Mouse (Mus musculus) heart, embryonic 14.5 days (tissue): ENCODE measurements around the gene Spsb4. TPM values are rescaled to one million over a fixed set of nuclear protein-coding genes. Genes with fewer than 3 reads are reported as not detected.

Experiments
- ATAC-seq: fragments of 200-750 bp; cut with Nextera tagmentation; 2 replicates; pipeline ENCODE4 v1.8.0; 2017; ENCODE audit warnings: low read depth, moderate TSS enrichment; ENCODE audit not compliant: insufficient number of reproducible peaks, insufficient read depth, low FRiP score
- H3K27ac ChIP-seq, 2 experiments: fragments of 200-500 bp in 1 of 2; fragments of 300-500 bp in 1 of 2; sonication (generic) in 1 of 2; replicated peaks in 1 of 2; 2 replicates each; pipeline ENCODE4 v1.5.1; 2012 to 2014; ENCODE audit warnings: low read depth in 2 of 2, low read length in 2 of 2, control low read depth in 1 of 2, mild to moderate bottlenecking in 1 of 2, mixed read lengths in 1 of 2; ENCODE audit not compliant: control insufficient read depth in 1 of 2, insufficient read depth in 1 of 2
- H3K27me3 ChIP-seq: fragments of 300-500 bp; sonication (generic); 2 replicates; pipeline ENCODE4 v1.6.1; 2014; ENCODE audit warnings: mild to moderate bottlenecking, low read length, control low read depth; ENCODE audit not compliant: control insufficient read depth, insufficient read depth
- H3K36me3 ChIP-seq: fragments of 300-500 bp; sonication (generic); 2 replicates; pipeline ENCODE4 v1.6.1; 2014; ENCODE audit warnings: mild to moderate bottlenecking, control low read depth, low read length, mixed read lengths; ENCODE audit not compliant: control insufficient read depth, insufficient read depth
- H3K4me1 ChIP-seq, 2 experiments: fragments of 200-500 bp in 1 of 2; fragments of 300-500 bp in 1 of 2; sonication (generic) in 1 of 2; 2 replicates each; pipeline ENCODE4 v1.6.1; 2012 to 2014; ENCODE audit warnings: low read length in 2 of 2, control low read depth in 1 of 2, mixed read lengths in 1 of 2; ENCODE audit not compliant: control insufficient read depth in 2 of 2, insufficient read depth in 2 of 2
- H3K4me2 ChIP-seq: fragments of 300-500 bp; sonication (generic); 2 replicates; pipeline ENCODE4 v1.6.1; 2014; ENCODE audit warnings: mild to moderate bottlenecking, low read length
- H3K4me3 ChIP-seq, 2 experiments: fragments of 200-500 bp in 1 of 2; fragments of 300-500 bp in 1 of 2; sonication (generic) in 1 of 2; 2 replicates each; pipeline ENCODE4 v1.5.1; 2012 to 2014; ENCODE audit warnings: low read length in 2 of 2, mild to moderate bottlenecking in 2 of 2, control low read depth in 1 of 2, low read depth in 1 of 2, moderate library complexity in 1 of 2; ENCODE audit not compliant: control insufficient read depth in 1 of 2, insufficient read depth in 1 of 2
- H3K9ac ChIP-seq: fragments of 300-500 bp; sonication (generic); 2 replicates; pipeline ENCODE4 v1.6.1; 2014; ENCODE audit warnings: mild to moderate bottlenecking, low read length
- H3K9me3 ChIP-seq: fragments of 300-500 bp; sonication (generic); 2 replicates; pipeline ENCODE4 v1.6.1; 2016; ENCODE audit warnings: low read length, control low read depth; ENCODE audit not compliant: control insufficient read depth
- WGBS: fragments of 180-500 bp; shearing (Covaris S2); extraction: QIAGEN DNeasy Blood & Tissue Kit; methylation state at CpG from one replicate; pipeline ENCODE4 v1.1.7; 2014; 5-methylcytosine and 5-hydroxymethylcytosine counted together
- polyA plus RNA-seq: library from polyadenylated mRNA; unstranded; fragments of >200 nt; fragmentation: Nextera tagmentation; extraction: Ambion mirVana; gene quantifications from 2 replicates; pipeline ENCODE4 v1.2.1, GENCODE M21; 2014

Gene Spsb4
- polyA plus RNA-seq, 1 experiment from 2014 or later, result 41.9 TPM

- H3K4me2 ChIP-seq, result peak overlapping the region; percentile 36
- no peaks in the 10 kb centered on the region for H3K27me3 ChIP-seq
- peak overlapping the region; percentile 72 to 87 for H3K27ac ChIP-seq
- H3K9me3 ChIP-seq, result no peaks in the 10 kb centered on the region
- no peak for ATAC-seq
- H3K4me1 ChIP-seq, result peaks cover 81 to 95% of the 10 kb centered on the region in 2 experiments
- 24% methylated on average over 11 of the region's 11 CpGs for WGBS
- no peaks in the 10 kb centered on the region for H3K36me3 ChIP-seq
- H3K9ac ChIP-seq, result peak overlapping the region; percentile 38
- H3K4me3 ChIP-seq, result no peak overlapping the region
Observed at GRCm38 (mm10) chr9:96986797-96987473, 31.7 kb downstream of the Spsb4 start.

- 0 out of 4 replicates have a peak overlapping the region, but pooled peaks of 1 of the 2 experiments have one; percentile 63 for H3K27ac ChIP-seq
- H3K9me3 ChIP-seq, result no peaks in the 10 kb centered on the region
- no peak overlapping the region for H3K9ac ChIP-seq
- H3K4me3 ChIP-seq, result no peak overlapping the region
- WGBS, result 80% methylated on average over 8 of the region's 8 CpGs
- no peaks in the 10 kb centered on the region for H3K27me3 ChIP-seq
- no peak overlapping the region for H3K4me2 ChIP-seq
- H3K4me1 ChIP-seq, result peaks cover 83 to 93% of the 10 kb centered on the region in 2 experiments
- no peaks in the 10 kb centered on the region for H3K36me3 ChIP-seq
- ATAC-seq, result no peak
Observed at GRCm38 (mm10) chr9:96984034-96984433, 34.6 kb downstream of the Spsb4 start.

GRCm38 (mm10) chr9:96982940-96983339 lies 35.7 kb downstream of the Spsb4 start:
- H3K4me1 ChIP-seq, result peaks cover 84 to 96% of the 10 kb centered on the region in 2 experiments
- H3K4me2 ChIP-seq, result peak overlapping the region; percentile 11; the same call in 1 of the 2 replicates
- no peaks in the 10 kb centered on the region for H3K9me3 ChIP-seq
- peak overlapping the region; percentile 23; the same call in 1 of the 2 replicates for H3K9ac ChIP-seq
- H3K36me3 ChIP-seq, result no peaks in the 10 kb centered on the region
- 37% methylated on average over 3 of the region's 3 CpGs for WGBS
- H3K27me3 ChIP-seq, result no peaks in the 10 kb centered on the region
- ATAC-seq, result no peak
- peak overlapping the region; percentile 35 to 63; a peak in 3 of 4 replicates for H3K27ac ChIP-seq
- H3K4me3 ChIP-seq, result no peak overlapping the region

- peak overlapping the region; percentile 23; the same call in 1 of the 2 replicates for H3K9ac ChIP-seq
- 30% methylated on average over 3 of the region's 3 CpGs for WGBS
- peak overlapping the region in 1 of 2 experiments; percentile 63; a peak in 2 of 4 replicates for H3K27ac ChIP-seq
- H3K4me3 ChIP-seq, result no peak overlapping the region
- peaks cover 85 to 96% of the 10 kb centered on the region in 2 experiments for H3K4me1 ChIP-seq
- no peaks in the 10 kb centered on the region for H3K9me3 ChIP-seq
- no peaks in the 10 kb centered on the region for H3K36me3 ChIP-seq
- H3K4me2 ChIP-seq, result no peak overlapping the region
- no peaks in the 10 kb centered on the region for H3K27me3 ChIP-seq
- ATAC-seq, result no peak
Observed at GRCm38 (mm10) chr9:96982351-96982750, 36.3 kb downstream of the Spsb4 start.

- Histone ChIP-seq H3K27ac (peak overlapping the region in 1 of 2 experiments; percentile 63; a peak in 1 of 4 replicates), H3K4me3 (no peak overlapping the region), H3K9me3 (no peaks in the 10 kb centered on the region), H3K4me2 (no peak overlapping the region), H3K27me3 (no peaks in the 10 kb centered on the region), H3K9ac (peak overlapping the region; percentile 23; the same call in 1 of the 2 replicates), H3K36me3 (no peaks in the 10 kb centered on the region), H3K4me1 (peaks cover 82 to 96% of the 10 kb centered on the region in 2 experiments)
- 88% methylated on average over 5 of the region's 5 CpGs for WGBS
- ATAC-seq, result no peak
Observed at GRCm38 (mm10) chr9:96981836-96982235, 36.8 kb downstream of the Spsb4 start.

- no peak overlapping the region for H3K9ac ChIP-seq
- H3K27ac ChIP-seq, result no peak overlapping the region
- 49% methylated on average over 9 of the region's 9 CpGs for WGBS
- no peaks in the 10 kb centered on the region for H3K27me3 ChIP-seq
- no peaks in the 10 kb centered on the region for H3K9me3 ChIP-seq
- H3K4me1 ChIP-seq, result peaks cover 77 to 95% of the 10 kb centered on the region in 2 experiments
- H3K36me3 ChIP-seq, result no peaks in the 10 kb centered on the region
- H3K4me2 ChIP-seq, result no peak overlapping the region
- no peak for ATAC-seq
- no peak overlapping the region for H3K4me3 ChIP-seq
Observed at GRCm38 (mm10) chr9:96981121-96981520, 37.5 kb downstream of the Spsb4 start.

GRCm38 (mm10) chr9:96980037-96980997 lies 38.3 kb downstream of the Spsb4 start:
- H3K27ac ChIP-seq, result peak overlapping the region in 1 of 2 experiments; percentile 7; a peak in 1 of 4 replicates
- H3K9me3 ChIP-seq, result no peaks in the 10 kb centered on the region
- no peak overlapping the region for H3K4me3 ChIP-seq
- H3K4me2 ChIP-seq, result no peak overlapping the region
- WGBS, result 57% methylated on average over 10 of the region's 10 CpGs
- peaks cover 71 to 87% of the 10 kb centered on the region in 2 experiments for H3K4me1 ChIP-seq
- H3K36me3 ChIP-seq, result no peaks in the 10 kb centered on the region
- H3K27me3 ChIP-seq, result no peaks in the 10 kb centered on the region
- no peak for ATAC-seq
- peak overlapping the region; percentile 47 for H3K9ac ChIP-seq
